Mouse (Mus musculus) layer of hippocampus, adult 8-10 months (tissue): ENCODE results near the gene Zfp933. TPM values are rescaled to one million over a fixed set of nuclear protein-coding genes. Genes with fewer than 3 reads are reported as not detected.
A peak's percentile ranks its signal among the peaks of the same experiment; 100 is the strongest.
"Not testable (repeated sequence)": the region's sequence is repeated elsewhere in the genome, so short reads cannot be mapped to it uniquely, and the experiment has no call there.

Source experiments
- DNase-seq, 2 experiments: peaks; one replicate each; pipeline ENCODE4 v3.0.0; 2022; ENCODE audit warnings: low spot score in 2 of 2
- total RNA-seq, 4 experiments: library from RNA; stranded (reverse); gene quantifications; 2 replicates each; pipeline ENCODE4 v1.2.4; 2022

Gene Zfp933
- total RNA-seq, result 10 to 100 TPM; 15.2 to 23.5 (median 20.0) TPM

DNA sequence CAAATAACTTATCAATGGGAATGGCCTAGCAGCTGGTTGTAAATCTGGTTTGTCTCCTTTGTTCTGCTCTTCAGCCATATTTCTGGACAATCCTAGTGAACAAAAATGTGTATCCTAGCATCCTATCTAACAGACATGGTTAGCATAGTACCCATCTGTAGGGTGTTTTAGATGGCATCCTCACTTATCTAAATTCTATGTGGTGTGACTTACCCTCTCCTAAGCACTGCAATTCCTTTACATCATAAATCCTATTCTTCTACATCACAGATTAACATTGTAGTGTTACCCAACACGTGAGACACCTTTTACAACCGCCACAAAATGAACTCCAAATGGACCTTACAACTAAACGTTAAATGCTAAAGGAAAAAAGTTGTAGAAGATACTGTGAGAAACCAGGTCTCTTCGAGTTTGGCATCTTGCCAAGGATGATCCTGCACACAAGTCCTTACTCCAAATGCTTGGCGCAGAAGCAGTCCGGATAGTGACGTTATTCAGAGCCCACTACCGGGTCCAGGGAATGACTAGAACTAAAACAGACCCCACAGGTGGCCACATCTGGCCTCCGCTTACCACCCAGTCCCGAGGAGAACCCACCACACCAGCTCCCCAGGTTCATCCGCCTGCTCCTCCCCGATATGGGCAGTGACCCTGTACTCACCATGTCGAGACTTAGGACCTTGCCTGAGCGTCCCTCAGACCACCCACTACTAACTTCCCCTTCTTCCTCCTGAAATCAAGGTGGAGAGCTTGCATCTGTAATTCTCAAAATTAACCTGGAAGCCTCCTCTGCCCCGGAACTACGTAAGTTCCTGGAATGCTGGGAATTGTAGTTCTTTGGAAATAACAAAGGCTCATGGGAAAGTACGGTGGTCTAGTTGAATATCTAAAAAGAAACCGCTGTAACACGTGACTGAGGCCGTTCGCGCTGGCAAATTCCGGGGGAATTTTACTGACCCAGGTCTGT lies at the start of gene Zfp933:
Zfp933 (minus strand) TSS at position 753 of the 970 bp plus-strand sequence.
- peak; percentile 66 to 85 for DNase-seq

DNA sequence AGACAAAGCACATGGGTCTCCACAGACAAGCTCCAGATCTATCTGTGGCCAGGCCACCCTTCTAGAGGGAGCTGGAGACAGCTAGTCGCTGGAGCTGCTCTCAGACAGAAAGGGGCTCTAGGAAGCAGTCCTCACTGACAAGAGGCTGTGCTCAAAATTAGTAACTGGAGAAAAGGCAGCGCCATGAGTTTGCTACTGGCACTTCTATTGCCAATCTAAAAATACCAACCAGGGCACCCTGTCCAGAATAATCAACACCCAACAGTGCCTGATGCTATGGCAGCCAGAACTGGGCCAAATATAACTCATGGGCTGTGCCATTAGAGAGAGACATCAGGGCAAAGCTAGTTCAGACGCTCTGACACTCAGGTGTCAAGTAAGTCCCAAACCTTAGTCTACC lies 49.2 kb upstream of the Zfp933 start:
- DNase-seq, result no peak

DNA sequence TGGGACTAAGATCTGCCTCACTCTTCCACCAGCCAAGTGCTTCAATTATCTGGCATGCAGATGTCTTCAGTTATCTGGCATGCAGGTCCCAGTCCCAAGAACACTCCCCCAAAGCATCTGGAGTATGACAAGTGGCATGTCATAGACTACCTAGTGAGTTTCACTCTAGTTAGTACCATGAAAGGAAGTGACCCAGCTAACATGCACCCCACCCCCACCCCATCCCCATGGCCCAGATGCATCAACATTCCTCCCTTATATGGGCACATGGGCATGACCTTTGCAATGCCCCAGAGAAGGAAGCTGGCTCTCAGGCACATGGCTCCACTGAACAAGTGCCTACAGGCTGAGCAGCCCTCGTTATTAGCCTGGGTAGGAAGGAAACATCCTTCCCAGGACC lies 48.2 kb upstream of the Zfp933 start:
- DNase-seq, result no peak

DNA sequence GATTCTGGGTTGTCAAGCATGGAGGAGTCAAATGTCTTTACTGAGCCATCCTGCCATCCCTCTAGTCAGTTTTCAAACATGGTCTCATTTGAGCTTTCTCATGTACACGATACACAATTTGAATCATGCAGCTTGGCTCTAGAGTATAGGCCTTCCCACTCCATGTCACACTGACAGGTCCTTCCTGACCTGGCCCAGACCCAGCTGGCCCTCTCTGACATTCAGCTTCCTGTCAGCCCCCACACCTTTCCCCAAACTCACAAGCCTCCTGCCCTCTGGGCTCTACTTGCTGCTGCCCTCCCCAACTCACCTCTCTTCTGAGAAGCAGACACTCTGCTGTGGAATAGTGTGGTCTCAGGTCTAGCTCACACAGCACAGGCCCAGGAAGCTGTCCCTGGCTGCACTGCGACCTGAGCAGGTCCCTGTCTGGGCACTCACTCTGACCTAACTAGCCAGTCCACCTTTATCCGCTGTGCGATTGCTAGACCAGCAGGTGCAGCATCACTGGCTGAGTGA lies 47.7 kb upstream of the Zfp933 start:
- DNase-seq, result no peak

GRCm38 (mm10) chr4:147890341-147890740 lies 42.2 kb upstream of the Zfp933 start:
- peak in 1 of 2 experiments; percentile 49 for DNase-seq

- DNase-seq, result no peak
Observed at GRCm38 (mm10) chr4:147888237-147888636, 40.1 kb upstream of the Zfp933 start.

GRCm38 (mm10) chr4:147887277-147887676 lies 39.1 kb upstream of the Zfp933 start:
- DNase-seq, result no peak

DNA sequence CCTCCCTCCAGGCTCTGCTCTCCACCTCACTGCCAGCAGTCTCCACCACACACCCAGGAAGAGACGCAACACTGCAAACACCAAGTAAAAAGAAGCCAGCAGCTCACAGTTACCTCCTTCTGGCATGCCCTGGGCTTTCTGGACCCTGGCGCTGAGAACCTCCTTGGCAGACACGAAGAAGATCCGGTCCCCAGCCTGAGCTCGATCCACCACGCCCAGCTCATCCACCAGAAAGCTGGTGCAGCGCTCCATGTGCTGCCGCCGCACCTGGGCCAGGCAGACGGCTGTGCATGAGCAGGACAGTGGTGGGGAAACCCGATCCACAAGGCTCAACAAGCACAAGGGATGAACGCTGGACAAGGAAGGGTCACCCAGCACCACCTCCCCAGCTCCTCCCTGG lies 38.0 kb upstream of the Zfp933 start:
- no peak for DNase-seq

- no peak for DNase-seq
Observed at GRCm38 (mm10) chr4:147884138-147884537, 36.0 kb upstream of the Zfp933 start.

DNA sequence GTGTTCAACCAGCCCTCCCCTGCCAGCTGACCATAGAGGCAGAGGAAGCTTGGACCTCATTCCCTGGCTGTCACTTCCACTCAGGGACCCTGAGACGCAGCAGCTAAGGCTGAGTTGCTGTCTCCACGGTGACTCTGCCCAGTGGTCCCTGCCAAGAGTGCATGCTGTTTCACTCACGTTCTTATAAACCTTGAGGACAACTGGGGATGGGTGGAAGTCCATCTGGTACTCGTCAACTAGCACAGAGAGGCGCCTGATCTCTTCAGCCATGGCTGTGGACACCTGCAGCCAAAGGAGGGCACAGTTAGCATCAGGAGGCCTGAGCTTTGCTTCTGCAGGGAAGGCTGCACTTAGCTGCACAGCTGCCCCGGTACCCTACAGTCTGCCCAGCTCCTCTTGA lies 34.9 kb upstream of the Zfp933 start:
- DNase-seq, result no peak

- DNase-seq, result no peak
Observed at GRCm38 (mm10) chr4:147881792-147882191, 33.6 kb upstream of the Zfp933 start.

- no peak for DNase-seq
Observed at GRCm38 (mm10) chr4:147879865-147880264, 31.7 kb upstream of the Zfp933 start.

DNA sequence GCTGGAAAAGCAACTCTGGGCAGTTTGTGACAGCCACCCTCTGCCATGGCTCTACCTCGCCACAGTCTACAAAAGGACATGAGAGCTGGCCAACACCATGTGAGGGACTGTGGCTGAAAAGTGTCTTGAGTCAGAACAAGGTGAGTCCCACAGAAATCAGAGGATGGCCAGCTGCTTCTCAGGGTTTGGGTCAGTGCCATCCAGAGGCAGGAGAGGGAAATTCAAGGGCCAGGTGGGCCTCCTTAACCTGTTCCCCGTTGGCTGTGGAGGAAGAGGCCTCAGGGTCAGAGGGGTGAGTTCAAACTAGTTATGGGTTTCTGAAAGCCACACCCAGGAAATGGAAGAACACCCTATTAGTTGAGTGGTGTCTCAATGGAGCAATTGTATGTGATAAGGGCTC lies 31.3 kb upstream of the Zfp933 start:
- DNase-seq, result no peak

DNA sequence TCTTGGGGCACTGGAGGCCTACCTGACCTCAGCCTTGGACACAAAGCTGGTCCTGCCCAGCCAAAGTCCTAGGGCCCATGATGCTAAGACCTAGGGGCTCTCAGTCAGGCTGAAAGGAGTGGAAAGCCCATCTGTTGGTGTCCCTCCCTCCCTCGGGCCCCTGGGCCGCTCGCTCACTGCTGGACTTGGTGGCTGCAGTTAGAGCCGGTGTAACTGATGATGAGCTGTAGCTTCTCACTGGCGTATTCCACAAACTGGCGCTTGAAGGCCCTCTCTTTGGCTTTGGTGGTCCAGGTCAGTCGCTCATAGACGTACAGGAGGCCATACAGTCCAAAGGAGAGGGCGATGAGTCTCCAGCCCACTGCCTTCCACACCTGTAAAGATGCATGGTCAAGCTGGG lies 30.4 kb upstream of the Zfp933 start:
- DNase-seq, result no peak

- no peak for DNase-seq
Observed at GRCm38 (mm10) chr4:147875852-147876575, 27.8 kb upstream of the Zfp933 start.

GRCm38 (mm10) chr4:147869238-147869637 lies 21.1 kb upstream of the Zfp933 start:
- DNase-seq, result no peak

DNA sequence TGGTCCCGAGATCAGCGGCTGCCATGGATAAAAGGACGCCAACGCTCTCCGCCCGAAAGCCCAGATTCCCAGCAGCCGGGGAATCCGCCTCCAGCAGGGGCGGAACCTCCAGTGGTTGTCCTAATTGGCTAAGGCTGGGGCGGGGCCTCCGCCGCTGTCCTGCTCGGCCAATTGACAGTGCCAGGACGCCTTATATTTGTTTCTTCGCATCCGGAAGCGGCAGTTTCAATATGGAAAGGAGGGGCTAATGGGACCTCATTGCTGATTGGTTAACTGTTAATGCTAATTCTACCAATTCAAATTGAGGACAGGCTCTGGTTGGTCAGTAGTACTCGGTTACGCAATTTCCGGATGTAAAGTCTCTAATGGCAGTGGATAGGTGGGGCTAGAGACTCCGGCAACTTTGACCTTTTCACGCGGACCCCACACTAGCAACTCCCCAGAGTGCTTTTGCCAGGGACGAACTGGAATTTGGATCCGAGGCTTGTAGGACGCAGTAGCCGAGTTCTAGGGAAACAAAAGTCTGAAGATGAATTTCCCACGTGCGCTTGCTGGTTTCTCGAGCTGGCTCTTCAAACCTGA lies 20.4 kb upstream of the Zfp933 start, which contains the start of the genes Miip and Fv1:
Miip (minus strand) TSS at position 367 of the 582 bp plus-strand sequence.
Fv1 (plus strand) TSS at position 530 of the 582 bp plus-strand sequence.
- DNase-seq, result peak; percentile 96 to 97

- no peak for DNase-seq
Observed at GRCm38 (mm10) chr4:147867563-147868449, 19.6 kb upstream of the Zfp933 start.

- not testable (repeated sequence) for DNase-seq
Observed at GRCm38 (mm10) chr4:147866793-147867192, 18.6 kb upstream of the Zfp933 start.

DNA sequence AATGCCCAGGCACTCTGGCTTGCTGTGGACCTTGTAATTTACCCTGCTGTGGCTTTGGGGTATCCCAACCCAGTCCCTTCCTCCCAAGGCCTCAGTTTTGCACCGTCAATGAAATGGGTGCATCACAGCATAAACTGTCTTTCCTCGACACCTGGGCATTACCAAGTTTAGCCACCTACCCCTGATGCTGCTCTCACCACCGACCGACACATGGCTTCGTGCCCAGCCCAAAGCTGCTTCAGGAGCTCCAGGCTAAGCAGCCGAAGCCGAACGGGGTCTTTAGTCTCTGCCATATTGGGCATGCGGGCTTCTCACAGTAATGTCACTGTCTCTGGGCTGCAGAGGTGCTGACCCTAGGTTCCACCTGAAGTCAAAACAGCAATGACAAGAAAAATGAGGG lies 17.9 kb upstream of the Zfp933 start:
- DNase-seq, result no peak

DNA sequence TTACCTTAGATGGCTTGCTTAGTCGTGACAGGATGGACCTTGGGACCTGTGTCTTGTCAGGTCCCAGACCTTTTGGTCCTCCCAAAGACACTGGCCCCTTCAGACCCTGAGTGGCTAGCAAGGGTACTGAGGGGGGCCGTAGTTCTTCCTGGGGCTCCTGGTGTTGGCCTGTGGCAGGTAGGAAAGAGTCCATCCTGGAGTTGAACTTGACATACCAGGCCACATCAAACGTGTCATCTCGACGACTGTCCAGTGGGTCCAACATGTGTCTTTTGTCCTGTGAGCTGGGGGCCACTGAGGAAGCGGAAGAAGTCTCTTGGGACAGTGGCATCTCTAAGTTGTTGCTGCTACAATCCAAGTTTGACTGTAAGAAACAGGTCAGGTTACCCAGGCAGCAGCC lies 17.5 kb upstream of the Zfp933 start:
- no peak for DNase-seq
